Mouse (Mus musculus): Measurements from ENCODE around the gene Ppp1r12c.
A peak's percentile ranks its signal among the peaks of the same experiment; 100 is the strongest.

Gene Ppp1r12c

GRCm38 (mm10) chr7:4432026-4432425 is 69.5 kb downstream of the Ppp1r12c start:
- no peak for DNase-seq (ENCODE audit: low read depth, low spot score)

DNA sequence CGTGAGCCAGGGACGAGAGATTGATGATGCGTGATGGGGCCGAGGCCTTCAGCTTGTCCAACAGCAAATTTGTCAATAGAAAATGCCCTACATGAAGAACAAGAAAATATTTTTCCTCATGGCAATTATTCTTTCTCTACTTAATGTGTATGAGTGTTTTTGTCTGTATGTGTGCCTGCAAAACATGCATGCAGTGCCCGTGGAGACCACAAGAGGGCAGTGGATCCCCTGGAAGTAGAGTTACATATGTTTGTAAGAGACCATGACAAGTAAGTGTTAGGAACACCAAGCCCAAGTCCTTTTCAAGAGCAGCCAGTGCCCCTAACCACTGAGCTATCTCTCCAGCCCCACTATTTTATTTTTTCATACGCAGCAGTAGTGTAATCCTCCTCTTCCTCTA is 69.9 kb downstream of the Ppp1r12c start:
- peak; percentile 85 for DNase-seq (ENCODE audit: low read depth, low spot score)
